Mouse (Mus musculus) forebrain, embryonic 16.5 days (tissue): ENCODE data around the gene Ormdl2. TPM values are rescaled to one million over a fixed set of nuclear protein-coding genes. Genes with fewer than 3 reads are reported as not detected.

Source experiments
- ATAC-seq: fragments of 200-750 bp; cut with Nextera tagmentation; 2 replicates; pipeline ENCODE4 v1.8.0; 2017; ENCODE audit warnings: mild to moderate bottlenecking, moderate library complexity
- H3K27ac ChIP-seq: fragments of 300-500 bp; sonication (generic); 2 replicates; pipeline ENCODE4 v1.5.1; 2014; ENCODE audit warnings: low read length, control low read depth
- H3K27me3 ChIP-seq: fragments of 300-500 bp; sonication (generic); replicated peaks from 2 replicates; pipeline ENCODE4 v1.6.1; 2014; ENCODE audit warnings: low read length; ENCODE audit not compliant: control insufficient read depth, insufficient read depth
- H3K36me3 ChIP-seq: fragments of 300-500 bp; sonication (generic); 2 replicates; pipeline ENCODE4 v1.6.1; 2014; ENCODE audit not compliant: control insufficient read depth, insufficient read depth
- H3K4me1 ChIP-seq: fragments of 300-500 bp; sonication (generic); replicated peaks from 2 replicates; pipeline ENCODE4 v1.6.1; 2014; ENCODE audit warnings: low read length; ENCODE audit not compliant: control insufficient read depth, insufficient read depth
- H3K4me2 ChIP-seq: fragments of 300-500 bp; sonication (generic); 2 replicates; pipeline ENCODE4 v1.6.1; 2014; ENCODE audit warnings: mild to moderate bottlenecking, low read length, control low read depth
- H3K4me3 ChIP-seq: fragments of 300-500 bp; sonication (generic); replicated peaks from 2 replicates; pipeline ENCODE4 v1.5.1; 2014; ENCODE audit warnings: mild to moderate bottlenecking, low read length, control low read depth
- H3K9ac ChIP-seq: fragments of 300-500 bp; sonication (generic); replicated peaks from 2 replicates; pipeline ENCODE4 v1.6.1; 2014; ENCODE audit warnings: low read depth, low read length, control low read depth
- H3K9me3 ChIP-seq: fragments of 300-500 bp; sonication (generic); 2 replicates; pipeline ENCODE4 v1.6.1; 2016; ENCODE audit warnings: low read length; ENCODE audit not compliant: control insufficient read depth
- WGBS: fragments of 180-500 bp; shearing (Covaris S2); extraction: QIAGEN DNeasy Blood & Tissue Kit; methylation state at CpG from one replicate; pipeline ENCODE4 v1.1.7; 2014; 5-methylcytosine and 5-hydroxymethylcytosine counted together
- polyA plus RNA-seq: library from polyadenylated mRNA; unstranded; fragments of >200 nt; fragmentation: Nextera tagmentation; extraction: Ambion mirVana; gene quantifications from 2 replicates; pipeline ENCODE4 v1.2.1, GENCODE M21; 2015

Gene Ormdl2
- polyA plus RNA-seq, 1 experiment from 2014 or later, result 20.9 TPM

DNA sequence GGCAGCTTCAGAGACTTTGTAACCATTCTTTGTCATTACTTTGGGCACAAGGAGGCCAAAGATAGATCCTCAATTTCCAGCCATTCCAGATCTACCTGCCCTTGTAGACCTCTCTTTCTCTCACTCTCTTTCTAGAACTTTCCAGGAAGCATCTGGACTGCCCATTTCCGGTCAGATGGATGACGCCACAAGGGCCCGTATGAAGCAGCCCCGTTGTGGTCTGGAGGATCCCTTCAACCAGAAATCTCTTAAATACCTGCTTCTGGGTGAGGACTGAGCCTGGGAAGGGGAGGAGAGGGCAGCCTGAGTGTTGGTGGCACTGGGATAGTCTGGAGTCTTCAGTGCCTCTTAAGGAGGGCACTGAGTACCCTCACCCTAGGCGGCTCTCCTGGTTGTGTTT, 27.1 kb downstream of the Ormdl2 start:
- Histone ChIP-seq H3K9ac (no peak overlapping the region), H3K4me1 (no peaks in the 10 kb centered on the region), H3K4me3 (no peak overlapping the region), H3K9me3 (no peaks in the 10 kb centered on the region), H3K27ac (no peak overlapping the region), H3K27me3 (no peaks in the 10 kb centered on the region), H3K36me3 (no peaks in the 10 kb centered on the region), H3K4me2 (no peak overlapping the region)
- 92% methylated on average over 5 of the region's 5 CpGs for WGBS
- no peak for ATAC-seq

- no peaks in the 10 kb centered on the region for H3K27me3 ChIP-seq
- H3K9ac ChIP-seq, result no peak overlapping the region
- H3K4me2 ChIP-seq, result no peak overlapping the region
- ATAC-seq, result no peak
- 93% methylated on average over 1 of the region's 1 CpGs for WGBS
- H3K9me3 ChIP-seq, result no peaks in the 10 kb centered on the region
- H3K4me1 ChIP-seq, result no peaks in the 10 kb centered on the region
- H3K36me3 ChIP-seq, result no peaks in the 10 kb centered on the region
- no peak overlapping the region for H3K27ac ChIP-seq
- no peak overlapping the region for H3K4me3 ChIP-seq
Measured at GRCm38 (mm10) chr10:128793258-128793657, 28.2 kb downstream of the Ormdl2 start.

DNA sequence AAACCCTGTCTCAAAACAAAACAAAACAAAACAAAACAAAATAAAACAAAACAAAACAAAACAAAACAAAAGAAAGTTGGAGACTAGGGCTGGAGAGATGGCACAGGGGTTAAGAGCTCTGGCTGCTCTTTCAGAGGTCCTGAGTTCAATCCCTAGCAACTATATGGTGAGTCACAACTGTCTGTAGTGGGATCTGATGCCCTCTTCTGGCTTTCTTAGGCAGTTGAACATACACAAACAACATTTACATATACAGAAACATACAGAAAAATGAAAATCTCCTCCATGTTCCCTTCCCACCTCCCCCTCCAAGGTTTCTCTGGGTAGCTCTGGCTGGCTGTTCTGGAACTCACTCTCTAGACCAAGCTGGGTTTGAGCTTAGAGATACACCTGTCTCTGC, 29.4 kb downstream of the Ormdl2 start:
- no peak overlapping the region for H3K4me2 ChIP-seq
- no peaks in the 10 kb centered on the region for H3K36me3 ChIP-seq
- H3K27me3 ChIP-seq, result no peaks in the 10 kb centered on the region
- H3K9ac ChIP-seq, result no peak overlapping the region
- H3K4me1 ChIP-seq, result no peaks in the 10 kb centered on the region
- no peaks in the 10 kb centered on the region for H3K9me3 ChIP-seq
- no peak overlapping the region for H3K27ac ChIP-seq
- no peak for ATAC-seq
- H3K4me3 ChIP-seq, result no peak overlapping the region

DNA sequence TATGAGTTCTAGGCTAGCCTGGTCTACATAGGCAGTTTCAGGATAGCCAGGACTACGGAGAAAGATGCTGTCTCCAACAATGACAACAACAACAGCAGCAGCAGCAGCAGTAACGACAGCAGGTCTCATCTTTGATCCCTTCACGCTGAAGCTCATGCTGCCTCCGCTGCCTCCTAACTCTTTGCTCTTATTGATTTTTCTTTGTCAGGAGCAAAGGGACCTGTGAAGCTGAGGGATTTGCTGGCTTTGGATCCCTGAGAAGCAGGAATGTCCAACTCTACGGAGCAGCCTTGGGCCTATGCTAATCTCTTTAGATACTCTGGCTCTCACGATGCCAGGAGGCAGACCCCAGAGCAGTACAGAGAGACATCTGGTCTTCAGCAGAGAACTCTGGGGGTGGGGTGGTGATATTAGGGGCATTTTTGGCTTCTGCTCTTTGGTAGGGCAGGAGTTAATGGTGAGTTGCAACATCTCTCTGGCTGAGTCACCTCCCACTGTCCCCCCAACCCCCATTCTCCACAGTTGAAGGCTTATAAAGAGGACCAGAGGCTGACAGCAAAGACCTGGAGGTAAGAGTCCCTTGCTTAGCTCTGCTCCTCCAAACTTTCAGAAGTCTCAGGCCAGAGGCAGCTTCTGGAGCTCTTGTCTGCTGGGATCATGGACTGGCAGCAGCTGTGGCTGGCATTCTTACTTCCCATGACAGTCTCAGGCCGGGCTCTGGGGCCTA, 30.9 kb downstream of the Ormdl2 start, which contains the start of gene Mmp19:
TSS of gene Mmp19 (plus strand) at position 513 of the 727 bp plus-strand sequence.
- Histone ChIP-seq H3K36me3 (no peaks in the 10 kb centered on the region), H3K27me3 (no peaks in the 10 kb centered on the region), H3K4me1 (no peaks in the 10 kb centered on the region), H3K4me2 (no peak within 1 kb of the TSS), H3K9me3 (no peaks in the 10 kb centered on the region), H3K27ac (no peak within 1 kb of the TSS), H3K9ac (no peak within 1 kb of the TSS), H3K4me3 (no peak within 1 kb of the TSS)
- no peak for ATAC-seq
- 71% methylated on average over 7 of the region's 7 CpGs for WGBS

DNA sequence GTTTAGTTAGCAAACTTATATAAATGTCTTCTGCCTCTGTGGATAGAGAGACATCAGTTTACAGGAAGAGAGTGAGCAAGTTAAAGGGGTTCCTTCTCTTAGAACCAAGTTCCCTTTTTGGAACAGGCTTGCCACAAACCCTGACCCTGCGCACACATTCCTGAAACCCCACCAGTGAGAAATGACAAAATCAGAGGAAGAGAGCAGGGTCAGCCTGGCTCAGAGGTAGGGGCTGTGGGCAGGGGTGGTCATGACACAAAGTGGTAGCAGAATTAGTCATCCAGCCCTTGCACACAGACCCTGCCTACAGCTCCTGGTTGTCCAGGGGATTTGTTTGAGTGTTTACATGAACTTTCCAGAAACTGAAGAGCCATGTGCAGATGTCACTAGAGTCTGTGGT, 41.2 kb downstream of the Ormdl2 start:
- Histone ChIP-seq H3K36me3 (no peaks in the 10 kb centered on the region), H3K4me3 (no peak overlapping the region), H3K27me3 (no peaks in the 10 kb centered on the region), H3K4me2 (no peak overlapping the region), H3K9ac (no peak overlapping the region), H3K4me1 (no peaks in the 10 kb centered on the region), H3K9me3 (0 out of 2 replicates have a peak, but pooled peaks cover 7% of the 10 kb centered on the region), H3K27ac (no peak overlapping the region)
- ATAC-seq, result no peak
- WGBS, result 100% methylated on average over 1 of the region's 1 CpGs

GRCm38 (mm10) chr10:128779011-128779795, 42.2 kb downstream of the Ormdl2 start:
- H3K9ac ChIP-seq, result no peak overlapping the region
- 0 out of 2 replicates have a peak, but pooled peaks cover 5% of the 10 kb centered on the region for H3K9me3 ChIP-seq
- no peaks in the 10 kb centered on the region for H3K27me3 ChIP-seq
- H3K4me2 ChIP-seq, result no peak overlapping the region
- no peak overlapping the region for H3K27ac ChIP-seq
- WGBS, result 42% methylated on average over 8 of the region's 8 CpGs
- H3K4me1 ChIP-seq, result no peaks in the 10 kb centered on the region
- ATAC-seq, result no peak
- H3K36me3 ChIP-seq, result no peaks in the 10 kb centered on the region
- H3K4me3 ChIP-seq, result no peak overlapping the region

GRCm38 (mm10) chr10:128778441-128778840, 43.0 kb downstream of the Ormdl2 start:
- H3K36me3 ChIP-seq, result no peaks in the 10 kb centered on the region
- WGBS, result 90% methylated on average over 2 of the region's 2 CpGs
- H3K9me3 ChIP-seq, result 0 out of 2 replicates have a peak, but pooled peaks cover under 1% of the 10 kb centered on the region
- no peak for ATAC-seq
- no peak overlapping the region for H3K4me2 ChIP-seq
- H3K9ac ChIP-seq, result no peak overlapping the region
- no peaks in the 10 kb centered on the region for H3K27me3 ChIP-seq
- no peak overlapping the region for H3K4me3 ChIP-seq
- H3K4me1 ChIP-seq, result no peaks in the 10 kb centered on the region
- H3K27ac ChIP-seq, result no peak overlapping the region

DNA sequence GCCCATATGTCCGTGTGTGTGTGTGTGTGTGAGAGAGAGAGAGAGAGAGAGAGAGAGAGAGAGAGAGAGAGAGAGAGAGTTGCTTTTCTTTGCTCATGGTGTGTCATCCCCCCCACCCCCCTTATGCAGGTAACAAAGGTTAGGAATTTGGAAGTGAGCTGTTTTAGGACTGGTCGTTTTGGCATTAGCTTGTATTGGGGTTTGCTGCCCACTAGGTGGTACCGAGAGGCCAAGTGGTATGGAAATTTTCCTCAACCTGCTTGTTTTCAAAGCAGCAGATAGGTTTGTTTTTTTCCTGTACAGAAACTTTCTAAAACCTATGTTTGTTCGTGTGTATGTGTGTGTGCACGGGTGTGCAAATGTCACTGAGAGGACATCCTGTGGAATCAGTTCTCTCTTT, 47.8 kb downstream of the Ormdl2 start:
- no peak overlapping the region for H3K4me2 ChIP-seq
- WGBS, result 25% methylated on average over 5 of the region's 5 CpGs
- H3K36me3 ChIP-seq, result no peaks in the 10 kb centered on the region
- no peak overlapping the region for H3K27ac ChIP-seq
- no peak overlapping the region for H3K4me3 ChIP-seq
- no peak overlapping the region for H3K9ac ChIP-seq
- no peaks in the 10 kb centered on the region for H3K9me3 ChIP-seq
- ATAC-seq, result no peak
- no peaks in the 10 kb centered on the region for H3K4me1 ChIP-seq
- no peaks in the 10 kb centered on the region for H3K27me3 ChIP-seq

- ATAC-seq, result no peak
- H3K27me3 ChIP-seq, result no peaks in the 10 kb centered on the region
- H3K27ac ChIP-seq, result no peak overlapping the region
- H3K36me3 ChIP-seq, result no peaks in the 10 kb centered on the region
- no peak overlapping the region for H3K4me2 ChIP-seq
- H3K4me3 ChIP-seq, result no peak overlapping the region
- no peak overlapping the region for H3K9ac ChIP-seq
- H3K9me3 ChIP-seq, result no peaks in the 10 kb centered on the region
- 79% methylated on average over 2 of the region's 2 CpGs for WGBS
- H3K4me1 ChIP-seq, result no peaks in the 10 kb centered on the region
Measured at GRCm38 (mm10) chr10:128772895-128773294, 48.5 kb downstream of the Ormdl2 start.
